Mouse (Mus musculus) left cerebral cortex, postnatal 14 days (tissue): ENCODE results near the gene Plk5. TPM values are rescaled to one million over a fixed set of nuclear protein-coding genes. Genes with fewer than 3 reads are reported as not detected.
"Not testable (repeated sequence)": the region's sequence is repeated elsewhere in the genome, so short reads cannot be mapped to it uniquely, and the experiment has no call there.

Experiments
- DNase-seq, 2 experiments: peaks; one replicate each; pipeline ENCODE4 v3.0.0; 2021 to 2022; ENCODE audit warnings: low spot score in 2 of 2, mixed read lengths in 1 of 2
- intact Hi-C: fragments of 180-260 bp; cut with DNase I; formaldehyde crosslinking; loops from one replicate; pipeline ENCODE4 v1.15.1; 2025
- total RNA-seq, 2 experiments: library from RNA; stranded (reverse); gene quantifications; 2 replicates each; pipeline ENCODE4 v1.2.3; 2021

The Plk5 gene
- total RNA-seq, 2 experiments from 2014 or later, result 7.6 to 10.6 TPM

DNA sequence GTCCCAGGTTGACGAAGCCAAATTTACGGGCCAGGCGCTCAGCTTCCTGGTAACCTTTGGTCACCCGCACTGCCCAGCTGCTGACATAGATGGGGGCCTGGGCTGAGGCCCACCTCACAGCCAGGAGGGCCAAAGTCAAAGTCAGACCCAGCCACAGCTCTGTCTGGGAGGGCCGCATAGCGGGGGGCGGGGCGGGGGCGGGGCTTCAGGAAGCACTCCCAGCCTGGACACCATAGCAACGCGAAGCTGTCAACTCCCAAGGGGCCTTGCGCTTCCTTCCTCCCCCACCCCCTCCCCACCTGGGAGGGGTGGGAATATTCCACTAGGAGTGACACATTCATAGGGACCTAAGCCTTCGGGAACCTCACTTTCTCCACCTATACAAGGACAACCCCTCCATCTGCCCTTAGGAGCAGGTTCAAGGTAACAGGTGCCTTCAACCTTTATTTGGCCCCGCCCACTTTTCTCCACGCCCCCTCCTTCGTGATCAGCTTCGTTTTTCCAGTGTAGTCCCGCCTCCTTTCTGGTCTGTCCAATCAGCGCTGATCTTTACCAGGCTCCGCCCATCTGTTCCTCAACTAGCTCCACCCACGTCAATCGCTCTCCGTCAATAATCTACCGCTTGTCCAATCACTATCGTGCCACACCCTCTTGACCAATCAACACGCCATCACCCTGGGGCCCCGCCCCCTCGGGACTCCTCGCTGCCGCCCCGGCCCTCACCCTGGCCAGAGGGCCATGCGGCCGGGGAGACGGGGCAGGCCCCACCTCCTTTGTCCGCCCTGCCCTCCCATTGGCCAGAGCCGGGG, 26.8 kb upstream of the Plk5 start, which contains the start of the genes Pcsk4 and Reep6:
Gene Pcsk4, minus strand, starts transcription at position 226 of the 809 bp plus-strand sequence.
Gene Reep6, plus strand, starts transcription at position 681 of the 809 bp plus-strand sequence.
- peak; percentile 94 to 99 for DNase-seq

DNA sequence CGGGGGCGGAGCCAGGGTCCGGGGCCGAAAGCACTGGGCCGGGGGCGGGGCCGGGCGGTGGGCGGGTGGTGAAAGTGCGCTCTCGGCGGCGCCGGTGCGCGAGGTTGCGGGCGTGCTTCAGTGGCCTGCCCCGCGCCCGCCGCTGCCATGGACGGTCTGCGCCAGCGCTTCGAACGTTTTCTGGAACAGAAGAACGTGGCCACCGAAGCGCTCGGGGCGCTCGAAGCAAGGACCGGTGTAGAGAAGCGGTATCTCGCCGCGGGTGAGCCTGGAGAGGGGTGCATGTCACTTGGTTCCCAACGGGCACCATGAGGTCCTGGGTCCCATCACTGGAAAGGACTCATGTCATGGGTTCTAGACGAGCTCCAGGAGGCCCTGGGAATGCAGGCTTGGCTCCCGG, 26.2 kb upstream of the Plk5 start:
- intact Hi-C loops, result no loop called here
- DNase-seq, result no peak

More for the DNA sequence above, 26.8 kb upstream of the Plk5 start, which contains the start of the genes Pcsk4 and Reep6:
- intact Hi-C loops, result no loop called here

DNA sequence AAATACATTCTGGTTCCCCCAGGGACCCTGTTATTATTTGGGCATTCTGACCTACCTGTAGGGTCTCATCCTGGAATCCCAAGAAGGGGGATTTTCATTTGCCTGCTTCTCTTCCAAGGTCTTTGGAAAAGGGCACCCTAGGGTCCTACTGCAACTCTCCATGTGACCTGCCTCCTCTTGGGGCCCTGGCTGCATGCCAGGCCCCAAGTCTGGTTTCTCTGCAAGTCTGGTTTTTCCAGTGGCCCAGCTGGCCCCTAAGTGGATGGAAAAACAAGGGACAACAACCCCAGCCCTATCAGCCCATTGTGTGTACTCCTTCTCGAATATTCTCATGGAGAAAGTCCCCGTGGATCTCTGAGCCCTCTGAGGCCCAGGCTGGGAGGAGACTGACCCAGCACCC, 25.4 kb upstream of the Plk5 start:
- DNase-seq, result no peak
- intact Hi-C loops, result no loop called here

GRCm38 (mm10) chr10:80331636-80332524, 24.4 kb upstream of the Plk5 start:
- DNase-seq, result no peak
- intact Hi-C loops, result no loop called here

DNA sequence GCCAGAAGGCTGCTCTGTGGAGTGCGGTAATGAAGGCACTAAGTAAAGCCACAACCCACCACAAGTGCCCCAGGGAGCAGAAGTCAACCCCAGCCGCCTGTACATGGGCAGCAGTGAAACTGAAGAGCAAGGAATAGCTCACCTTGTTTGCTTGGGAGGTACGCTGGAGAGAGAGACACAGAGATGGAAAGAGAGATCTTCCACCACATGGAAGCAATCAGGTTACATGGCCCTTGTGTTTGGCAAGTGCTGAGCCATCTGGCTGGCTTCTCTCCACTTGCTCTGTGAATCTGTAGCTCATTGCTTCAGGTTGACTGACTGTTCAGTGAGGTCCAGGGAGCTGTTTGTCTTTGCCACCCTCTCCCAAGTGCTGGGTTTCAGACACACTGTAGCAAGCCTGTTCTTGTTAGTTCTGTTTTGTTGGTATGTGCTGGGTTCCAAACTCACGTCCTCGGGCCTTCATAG, 23.7 kb upstream of the Plk5 start:
- intact Hi-C loops, result no loop called here
- no peak for DNase-seq

DNA sequence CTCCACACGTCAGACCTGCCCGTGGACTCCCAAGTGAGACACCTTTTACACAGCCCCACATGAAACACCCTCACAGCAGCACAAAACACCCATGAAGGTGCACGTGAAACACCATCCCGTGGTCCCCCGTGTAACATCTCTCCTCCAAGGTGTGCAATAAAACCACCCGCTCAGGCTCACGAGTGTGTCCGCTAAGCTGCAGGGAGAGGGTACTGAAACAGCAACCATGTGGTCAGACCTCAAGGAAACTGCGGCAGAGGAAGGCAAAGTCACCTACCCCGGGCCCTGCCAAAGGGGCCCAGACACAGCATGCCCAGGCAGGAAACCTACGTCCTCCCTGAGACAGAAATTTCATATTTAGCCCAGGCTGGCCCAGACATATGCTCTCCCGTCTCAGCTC, 20.0 kb upstream of the Plk5 start:
- intact Hi-C loops, result no loop called here
- DNase-seq, result no peak

- DNase-seq, result peak; percentile 84 to 87
Measured at GRCm38 (mm10) chr10:80339941-80340750, 16.1 kb upstream of the Plk5 start.

GRCm38 (mm10) chr10:80341026-80341425, 15.2 kb upstream of the Plk5 start:
- no peak for DNase-seq
- intact Hi-C loops, result loop anchor here (2.0 kb wide), 1 partner anchor 34 kb away; no protein-coding TSS in a partner anchor

More at GRCm38 (mm10) chr10:80339941-80340750, 16.1 kb upstream of the Plk5 start:
- intact Hi-C loops, result loop anchor here (2.0 kb wide), 1 partner anchor 35 kb away; no protein-coding TSS in a partner anchor

- DNase-seq, result no peak
Measured at GRCm38 (mm10) chr10:80341491-80342304, 14.6 kb upstream of the Plk5 start.

GRCm38 (mm10) chr10:80342305-80342748, 13.9 kb upstream of the Plk5 start:
- intact Hi-C loops, result no loop called here
- DNase-seq, result no peak

More at GRCm38 (mm10) chr10:80341491-80342304, 14.6 kb upstream of the Plk5 start:
- intact Hi-C loops, result loop anchor here (2.0 kb wide), 1 partner anchor 33 kb away; no protein-coding TSS in a partner anchor

- intact Hi-C loops, result no loop called here
- peak in 1 of 2 experiments; percentile 65 for DNase-seq
Measured at GRCm38 (mm10) chr10:80342749-80343424, 13.4 kb upstream of the Plk5 start.

DNA sequence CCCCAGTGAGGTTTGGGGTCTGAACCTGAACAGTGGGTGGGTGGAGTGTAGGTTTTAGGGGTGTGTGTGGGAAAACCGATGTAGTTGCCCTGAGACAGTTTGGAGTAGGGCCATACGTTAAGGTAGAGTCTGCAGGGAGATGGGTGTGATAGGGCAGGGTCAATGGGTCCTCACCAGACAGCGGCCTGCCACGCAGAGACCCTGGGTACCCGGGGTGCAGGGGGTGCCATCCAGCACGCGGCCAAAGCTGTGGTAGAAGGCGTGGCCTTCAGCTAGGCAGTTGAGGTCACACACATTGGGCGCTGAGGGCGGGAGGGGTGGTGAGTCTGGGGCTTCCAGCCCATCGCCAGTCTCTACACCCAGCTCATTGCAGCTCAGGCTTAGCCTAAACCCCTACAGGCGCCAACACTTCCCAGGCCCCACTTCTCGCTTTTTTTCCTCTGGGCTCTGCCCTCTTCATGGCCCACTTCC, 12.8 kb upstream of the Plk5 start:
- DNase-seq, result no peak
- intact Hi-C loops, result no loop called here

DNA sequence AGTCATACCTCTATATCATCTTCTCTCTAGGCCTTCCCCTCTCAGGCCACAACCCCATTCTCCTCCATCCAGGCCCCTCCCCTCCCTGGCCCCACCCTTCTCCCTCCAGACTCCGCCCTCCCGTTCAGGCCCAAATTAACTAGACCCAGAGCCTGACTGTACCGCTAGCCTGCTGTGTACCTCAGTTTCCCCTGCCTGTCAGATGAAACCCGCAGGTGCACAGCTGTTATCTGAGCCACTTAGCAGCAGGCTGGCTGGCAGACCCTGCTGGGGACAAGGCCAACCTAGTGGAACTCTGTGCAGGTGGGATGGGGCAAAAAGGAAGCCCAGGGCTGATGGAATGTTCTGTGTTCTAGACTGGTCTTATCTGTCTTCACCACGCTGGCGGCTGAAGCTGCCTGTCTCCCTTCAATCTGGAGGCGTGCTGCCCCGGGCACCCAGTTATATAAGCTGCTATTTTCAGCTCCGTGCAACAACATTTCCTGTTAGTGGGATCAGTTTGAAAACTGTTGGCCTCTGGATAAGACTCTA, 12.1 kb upstream of the Plk5 start:
- intact Hi-C loops, result no loop called here

DNA sequence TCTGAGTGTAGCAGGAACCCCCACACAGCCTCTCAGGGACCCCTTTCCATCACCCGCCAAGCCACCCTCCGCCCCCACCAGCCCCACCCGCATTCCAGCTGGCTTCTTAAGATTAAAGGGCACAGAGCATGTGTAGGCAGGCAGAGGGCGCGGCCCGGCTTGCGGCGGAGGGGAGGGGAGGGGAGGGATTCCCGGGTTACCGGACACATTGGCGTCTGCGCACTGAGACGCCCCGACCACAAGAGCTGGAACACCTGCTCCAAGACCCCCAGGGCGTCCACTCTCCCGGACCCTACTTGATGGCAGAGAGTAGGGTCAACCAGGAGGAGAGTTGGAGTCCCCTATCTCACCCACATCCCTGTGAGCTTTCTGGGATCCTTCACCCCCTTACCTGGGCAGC, 11.1 kb upstream of the Plk5 start:
- intact Hi-C loops, result no loop called here
- DNase-seq, result no peak

More for the DNA sequence above, 12.1 kb upstream of the Plk5 start:
- DNase-seq, result no peak

- intact Hi-C loops, result not testable (repeated sequence)
Measured at GRCm38 (mm10) chr10:80345929-80346328, 10.3 kb upstream of the Plk5 start.

GRCm38 (mm10) chr10:80347514-80347967, 8.7 kb upstream of the Plk5 start:
- no peak for DNase-seq
- intact Hi-C loops, result no loop called here

More at GRCm38 (mm10) chr10:80345929-80346328, 10.3 kb upstream of the Plk5 start:
- DNase-seq, result not testable (repeated sequence)

DNA sequence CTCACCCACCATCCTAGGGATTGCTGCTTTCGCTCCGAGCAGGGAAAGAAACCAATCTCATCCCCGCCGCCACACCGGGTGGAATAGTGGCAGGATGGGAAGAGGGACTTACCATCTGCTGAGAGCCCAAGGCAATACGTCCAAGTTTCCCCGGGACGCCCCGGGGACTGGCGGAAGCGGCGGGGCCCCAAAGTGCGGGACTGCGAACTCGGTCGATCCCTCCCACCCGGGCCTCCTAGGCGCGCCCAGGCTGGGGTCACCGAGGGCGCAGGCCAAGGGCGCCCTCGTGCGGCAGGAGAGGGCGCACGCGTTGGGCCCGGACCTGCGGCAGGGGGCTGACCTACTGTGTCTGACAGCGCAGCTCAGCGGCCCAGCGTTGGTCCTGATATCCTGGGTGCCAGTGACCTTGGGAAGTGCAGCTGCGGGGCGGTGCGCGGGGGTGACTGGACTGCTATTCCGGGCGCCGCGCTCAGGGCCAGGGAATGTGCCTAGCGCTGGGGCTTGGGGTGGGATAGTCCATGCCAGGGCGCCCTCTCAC, 7.9 kb upstream of the Plk5 start, which contains the start of gene Adamtsl5:
Gene Adamtsl5, minus strand, starts transcription at position 169 of the 538 bp plus-strand sequence.
- intact Hi-C loops, result no loop called here
- no peak for DNase-seq
